Mouse (Mus musculus) heart, adult 2 months (tissue): ENCODE data around the gene Gng11.

ENCODE experiments used
- CTCF ChIP-seq: fragments of 200-600 bp; IDR thresholded peaks from 2 replicates; pipeline ENCODE4 v1.8.1; 2022; ENCODE audit warnings: antibody characterized with exemption, mild to moderate bottlenecking, moderate library complexity
- EP300 ChIP-seq: fragments of 200-500 bp; IDR thresholded peaks from 2 replicates; pipeline ENCODE4 v1.6.1; 2011; ENCODE audit warnings: low read depth, low read length, control low read depth; ENCODE audit not compliant: insufficient read depth
- POLR2A ChIP-seq: fragments of 200-500 bp; IDR thresholded peaks from 2 replicates; pipeline ENCODE4 v1.6.1; 2011; ENCODE audit warnings: mild to moderate bottlenecking, low read depth, low read length, control low read depth; ENCODE audit not compliant: insufficient read depth

DNA sequence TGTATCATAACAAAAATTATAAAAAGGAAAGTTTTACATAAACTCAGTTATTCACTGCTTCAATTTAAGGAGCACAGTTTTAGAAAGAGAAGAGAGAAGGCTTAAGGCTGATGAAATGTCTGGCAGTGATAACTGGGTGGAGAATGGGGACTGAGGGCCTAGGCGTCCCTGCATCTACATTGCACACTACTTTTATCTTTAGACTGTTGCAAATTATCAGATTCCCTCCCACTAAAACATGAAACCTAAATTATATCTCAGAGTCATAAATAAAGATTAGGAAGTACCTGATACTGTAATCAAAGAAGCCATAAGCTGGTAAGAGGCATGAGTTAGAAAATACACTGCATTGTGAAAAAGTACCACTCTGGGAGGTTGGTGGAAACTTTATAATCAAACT lies 38.1 kb downstream of the Gng11 start:
- TF ChIP-seq CTCF (no peak), EP300 (no peak), POLR2A (no peak)
